Mouse (Mus musculus): Measurements from ENCODE around the gene Zcchc24. TPM values are rescaled to one million over a fixed set of nuclear protein-coding genes. Genes with fewer than 3 reads are reported as not detected.

The Zcchc24 gene
- polyA plus RNA-seq, 1 experiment from 2014 or later: 9.1 TPM

- H3K9me3 ChIP-seq (ENCODE audit: control insufficient read depth, low read length): no peaks in the 10 kb centered on the region
- H3K27ac ChIP-seq (ENCODE audit: low read length): peak overlapping the region; percentile 57
- no peak overlapping the region for H3K4me3 ChIP-seq (ENCODE audit: low read length)
- H3K27me3 ChIP-seq (replicated peaks; ENCODE audit: control insufficient read depth, insufficient read depth, low read length): no peaks in the 10 kb centered on the region
- no peak overlapping the region for H3K9ac ChIP-seq (ENCODE audit: low read depth, low read length)
- peaks cover 3% of the 10 kb centered on the region; the same call in 1 of the 2 replicates for H3K36me3 ChIP-seq (ENCODE audit: control insufficient read depth, insufficient read depth, low read length)
- 77% methylated on average over 8 of the region's 8 CpGs for WGBS
- peaks cover 24% of the 10 kb centered on the region for H3K4me1 ChIP-seq (ENCODE audit: control insufficient read depth, insufficient read depth, low read length)
- no peak for ATAC-seq
- H3K4me2 ChIP-seq (ENCODE audit: low read depth, low read length): no peak overlapping the region
Measured at GRCm38 (mm10) chr14:25717718-25718117, 51.1 kb downstream of the Zcchc24 start.

GRCm38 (mm10) chr14:25716528-25716927 is 52.3 kb downstream of the Zcchc24 start:
- H3K36me3 ChIP-seq (ENCODE audit: control insufficient read depth, insufficient read depth, low read length): peaks cover 3% of the 10 kb centered on the region; the same call in 1 of the 2 replicates
- no peaks in the 10 kb centered on the region for H3K27me3 ChIP-seq (replicated peaks; ENCODE audit: control insufficient read depth, insufficient read depth, low read length)
- WGBS: 89% methylated on average over 1 of the region's 1 CpGs
- H3K4me2 ChIP-seq (ENCODE audit: low read depth, low read length): no peak overlapping the region
- no peak overlapping the region for H3K9ac ChIP-seq (ENCODE audit: low read depth, low read length)
- no peak for ATAC-seq
- no peaks in the 10 kb centered on the region for H3K9me3 ChIP-seq (ENCODE audit: control insufficient read depth, low read length)
- no peak overlapping the region for H3K4me3 ChIP-seq (ENCODE audit: low read length)
- H3K27ac ChIP-seq (ENCODE audit: low read length): no peak overlapping the region
- peaks cover 30% of the 10 kb centered on the region for H3K4me1 ChIP-seq (ENCODE audit: control insufficient read depth, insufficient read depth, low read length)

DNA sequence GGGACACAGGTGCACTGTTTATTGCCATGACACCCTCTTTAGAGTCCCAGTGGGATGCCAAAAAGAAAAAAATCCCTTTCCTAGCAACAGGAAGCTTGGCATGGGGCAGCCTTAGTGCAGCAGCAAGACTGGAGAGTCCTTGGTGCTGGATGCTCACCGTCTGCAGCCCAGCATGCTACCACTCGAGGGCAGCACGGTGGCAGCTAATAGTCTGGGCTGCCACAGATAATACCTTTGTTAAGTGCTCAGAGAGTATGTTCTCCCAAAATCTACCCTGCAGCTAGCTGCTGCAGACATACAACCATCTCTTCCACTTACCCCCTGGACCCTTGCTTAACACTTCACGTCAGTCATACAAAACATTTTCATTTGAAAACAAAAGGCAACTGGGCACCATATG is 55.4 kb downstream of the Zcchc24 start:
- 36% methylated on average over 4 of the region's 4 CpGs for WGBS
- no peak overlapping the region for H3K4me3 ChIP-seq (ENCODE audit: low read length)
- no peak overlapping the region for H3K27ac ChIP-seq (ENCODE audit: low read length)
- no peak overlapping the region for H3K4me2 ChIP-seq (ENCODE audit: low read depth, low read length)
- H3K27me3 ChIP-seq (replicated peaks; ENCODE audit: control insufficient read depth, insufficient read depth, low read length): no peaks in the 10 kb centered on the region
- H3K9ac ChIP-seq (ENCODE audit: low read depth, low read length): no peak overlapping the region
- H3K4me1 ChIP-seq (ENCODE audit: control insufficient read depth, insufficient read depth, low read length): peaks cover 50% of the 10 kb centered on the region
- ATAC-seq: no peak
- no peaks in the 10 kb centered on the region for H3K9me3 ChIP-seq (ENCODE audit: control insufficient read depth, low read length)
- no peaks in the 10 kb centered on the region; the same call in 1 of the 2 replicates for H3K36me3 ChIP-seq (ENCODE audit: control insufficient read depth, insufficient read depth, low read length)

DNA sequence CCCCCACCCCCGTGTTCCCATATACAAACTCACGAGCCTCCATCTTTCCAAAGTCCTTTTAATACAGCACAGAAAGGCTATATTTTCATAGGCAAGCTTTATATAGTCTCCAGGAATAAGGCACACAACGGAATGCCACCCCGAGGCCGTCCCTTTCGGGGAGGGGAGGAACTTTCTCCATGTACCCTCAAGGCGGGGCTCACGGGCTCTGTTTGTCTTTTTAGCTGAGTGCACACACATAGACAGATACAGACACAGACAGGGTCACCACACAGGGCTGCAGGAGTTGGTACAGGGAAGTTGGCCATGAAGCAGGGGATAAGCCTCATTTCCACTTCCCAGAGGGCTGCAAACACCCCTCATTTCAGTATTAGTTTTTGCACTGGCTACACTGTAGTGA is 57.2 kb downstream of the Zcchc24 start:
- H3K27me3 ChIP-seq (replicated peaks; ENCODE audit: control insufficient read depth, insufficient read depth, low read length): no peaks in the 10 kb centered on the region
- WGBS: 42% methylated on average over 8 of the region's 8 CpGs
- no peaks in the 10 kb centered on the region; the same call in 1 of the 2 replicates for H3K36me3 ChIP-seq (ENCODE audit: control insufficient read depth, insufficient read depth, low read length)
- no peaks in the 10 kb centered on the region for H3K9me3 ChIP-seq (ENCODE audit: control insufficient read depth, low read length)
- peak overlapping the region; percentile 81 for H3K27ac ChIP-seq (ENCODE audit: low read length)
- H3K4me1 ChIP-seq (ENCODE audit: control insufficient read depth, insufficient read depth, low read length): peaks cover 45% of the 10 kb centered on the region
- peak overlapping the region; percentile 27; the same call in 1 of the 2 replicates for H3K4me2 ChIP-seq (ENCODE audit: low read depth, low read length)
- ATAC-seq: peak; percentile 51
- no peak overlapping the region for H3K4me3 ChIP-seq (ENCODE audit: low read length)
- peak overlapping the region; percentile 25; the same call in 1 of the 2 replicates for H3K9ac ChIP-seq (ENCODE audit: low read depth, low read length)

GRCm38 (mm10) chr14:25711177-25711576 is 57.7 kb downstream of the Zcchc24 start:
- no peaks in the 10 kb centered on the region for H3K9me3 ChIP-seq (ENCODE audit: control insufficient read depth, low read length)
- H3K4me3 ChIP-seq (ENCODE audit: low read length): no peak overlapping the region
- WGBS: 26% methylated on average over 7 of the region's 7 CpGs
- ATAC-seq: peak; percentile 86
- no peaks in the 10 kb centered on the region; the same call in 1 of the 2 replicates for H3K36me3 ChIP-seq (ENCODE audit: control insufficient read depth, insufficient read depth, low read length)
- peak overlapping the region; percentile 81 for H3K27ac ChIP-seq (ENCODE audit: low read length)
- H3K27me3 ChIP-seq (replicated peaks; ENCODE audit: control insufficient read depth, insufficient read depth, low read length): no peaks in the 10 kb centered on the region
- H3K4me2 ChIP-seq (ENCODE audit: low read depth, low read length): peak overlapping the region; percentile 27; the same call in 1 of the 2 replicates
- H3K9ac ChIP-seq (ENCODE audit: low read depth, low read length): peak overlapping the region; percentile 25; the same call in 1 of the 2 replicates
- H3K4me1 ChIP-seq (ENCODE audit: control insufficient read depth, insufficient read depth, low read length): peaks cover 45% of the 10 kb centered on the region

GRCm38 (mm10) chr14:25710681-25711080 is 58.2 kb downstream of the Zcchc24 start:
- Histone ChIP-seq H3K27ac (ENCODE audit: low read length) (peak overlapping the region; percentile 81), H3K9me3 (ENCODE audit: control insufficient read depth, low read length) (no peaks in the 10 kb centered on the region), H3K9ac (ENCODE audit: low read depth, low read length) (peak overlapping the region; percentile 25; the same call in 1 of the 2 replicates), H3K4me3 (ENCODE audit: low read length) (no peak overlapping the region), H3K4me1 (ENCODE audit: control insufficient read depth, insufficient read depth, low read length) (peaks cover 45% of the 10 kb centered on the region), H3K4me2 (ENCODE audit: low read depth, low read length) (no peak overlapping the region), H3K27me3 (replicated peaks; ENCODE audit: control insufficient read depth, insufficient read depth, low read length) (no peaks in the 10 kb centered on the region), H3K36me3 (ENCODE audit: control insufficient read depth, insufficient read depth, low read length) (no peaks in the 10 kb centered on the region; the same call in 1 of the 2 replicates)
- WGBS: 55% methylated on average over 4 of the region's 4 CpGs
- ATAC-seq: peak; percentile 5

GRCm38 (mm10) chr14:25710073-25710472 is 58.8 kb downstream of the Zcchc24 start:
- H3K4me3 ChIP-seq (ENCODE audit: low read length): no peak overlapping the region
- H3K4me2 ChIP-seq (ENCODE audit: low read depth, low read length): no peak overlapping the region
- peak overlapping the region; percentile 20 for H3K27ac ChIP-seq (ENCODE audit: low read length)
- no peaks in the 10 kb centered on the region for H3K27me3 ChIP-seq (replicated peaks; ENCODE audit: control insufficient read depth, insufficient read depth, low read length)
- peaks cover 45% of the 10 kb centered on the region for H3K4me1 ChIP-seq (ENCODE audit: control insufficient read depth, insufficient read depth, low read length)
- 25% methylated on average over 4 of the region's 4 CpGs for WGBS
- H3K36me3 ChIP-seq (ENCODE audit: control insufficient read depth, insufficient read depth, low read length): no peaks in the 10 kb centered on the region; the same call in 1 of the 2 replicates
- peak; percentile 36 for ATAC-seq
- H3K9me3 ChIP-seq (ENCODE audit: control insufficient read depth, low read length): no peaks in the 10 kb centered on the region
- H3K9ac ChIP-seq (ENCODE audit: low read depth, low read length): peak overlapping the region; percentile 5; the same call in 1 of the 2 replicates

DNA sequence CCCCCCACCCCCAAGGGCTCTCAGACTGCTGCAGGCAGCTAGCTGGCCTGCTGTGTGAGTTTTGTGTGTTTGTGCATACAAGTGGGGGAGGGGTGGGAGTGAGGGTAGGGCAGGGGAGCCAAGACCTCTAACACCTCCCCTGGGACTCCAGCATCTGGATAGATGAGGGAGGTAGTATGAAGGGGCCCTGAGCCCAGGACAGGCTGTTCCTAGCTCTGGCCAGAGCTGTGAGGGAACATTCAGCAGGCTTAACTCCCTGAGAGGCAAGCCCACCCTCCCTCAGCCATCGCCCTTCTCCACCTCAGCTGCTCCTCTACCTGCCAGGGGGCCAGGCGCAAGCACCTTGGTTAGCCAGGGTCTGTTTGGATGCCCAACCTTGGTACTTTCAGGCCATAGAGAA is 59.9 kb downstream of the Zcchc24 start:
- H3K4me2 ChIP-seq (ENCODE audit: low read depth, low read length): no peak overlapping the region
- WGBS: 83% methylated on average over 2 of the region's 2 CpGs
- H3K4me1 ChIP-seq (ENCODE audit: control insufficient read depth, insufficient read depth, low read length): peaks cover 45% of the 10 kb centered on the region
- no peak for ATAC-seq
- H3K4me3 ChIP-seq (ENCODE audit: low read length): no peak overlapping the region
- peak overlapping the region; percentile 5; the same call in 1 of the 2 replicates for H3K9ac ChIP-seq (ENCODE audit: low read depth, low read length)
- H3K36me3 ChIP-seq (ENCODE audit: control insufficient read depth, insufficient read depth, low read length): no peaks in the 10 kb centered on the region; the same call in 1 of the 2 replicates
- no peaks in the 10 kb centered on the region for H3K27me3 ChIP-seq (replicated peaks; ENCODE audit: control insufficient read depth, insufficient read depth, low read length)
- peak overlapping the region; percentile 74 for H3K27ac ChIP-seq (ENCODE audit: low read length)
- H3K9me3 ChIP-seq (ENCODE audit: control insufficient read depth, low read length): no peaks in the 10 kb centered on the region

GRCm38 (mm10) chr14:25708451-25708850 is 60.4 kb downstream of the Zcchc24 start:
- peaks cover 45% of the 10 kb centered on the region for H3K4me1 ChIP-seq (ENCODE audit: control insufficient read depth, insufficient read depth, low read length)
- peak overlapping the region; percentile 5; the same call in 1 of the 2 replicates for H3K9ac ChIP-seq (ENCODE audit: low read depth, low read length)
- 65% methylated on average over 4 of the region's 4 CpGs for WGBS
- peak overlapping the region; percentile 74 for H3K27ac ChIP-seq (ENCODE audit: low read length)
- no peaks in the 10 kb centered on the region; the same call in 1 of the 2 replicates for H3K36me3 ChIP-seq (ENCODE audit: control insufficient read depth, insufficient read depth, low read length)
- H3K27me3 ChIP-seq (replicated peaks; ENCODE audit: control insufficient read depth, insufficient read depth, low read length): no peaks in the 10 kb centered on the region
- no peak for ATAC-seq
- no peak overlapping the region for H3K4me3 ChIP-seq (ENCODE audit: low read length)
- no peaks in the 10 kb centered on the region for H3K9me3 ChIP-seq (ENCODE audit: control insufficient read depth, low read length)
- H3K4me2 ChIP-seq (ENCODE audit: low read depth, low read length): no peak overlapping the region

All from intestine, embryonic 16.5 days (tissue).